Mouse (Mus musculus) hindbrain, embryonic 16.5 days (tissue): ENCODE results near the gene Gcc2. TPM values are rescaled to one million over a fixed set of nuclear protein-coding genes. Genes with fewer than 3 reads are reported as not detected.
"Not testable (repeated sequence)": the region's sequence is repeated elsewhere in the genome, so short reads cannot be mapped to it uniquely, and the experiment has no call there.

Experiments used
- ATAC-seq: fragments of 200-750 bp; cut with Nextera tagmentation; 2 replicates; pipeline ENCODE4 v1.8.0; 2017; ENCODE audit warnings: moderate TSS enrichment, moderate library complexity
- H3K27ac ChIP-seq: fragments of 300-500 bp; sonication (generic); 2 replicates; pipeline ENCODE4 v1.5.1; 2014; ENCODE audit warnings: low read depth, mild to moderate bottlenecking, control low read depth, low read length, moderate library complexity
- H3K27me3 ChIP-seq: fragments of 300-500 bp; sonication (generic); replicated peaks from 2 replicates; pipeline ENCODE4 v1.6.1; 2014; ENCODE audit warnings: low read length; ENCODE audit not compliant: control insufficient read depth, insufficient read depth
- H3K36me3 ChIP-seq: fragments of 300-500 bp; sonication (generic); 2 replicates; pipeline ENCODE4 v1.6.1; 2014; ENCODE audit warnings: mild to moderate bottlenecking, low read length, moderate library complexity, mixed read lengths; ENCODE audit not compliant: control insufficient read depth, insufficient read depth
- H3K4me1 ChIP-seq: fragments of 300-500 bp; sonication (generic); 2 replicates; pipeline ENCODE4 v1.6.1; 2014; ENCODE audit warnings: low read depth, low read length; ENCODE audit not compliant: control insufficient read depth, insufficient read depth
- H3K4me2 ChIP-seq: fragments of 300-500 bp; sonication (generic); 2 replicates; pipeline ENCODE4 v1.6.1; 2014; ENCODE audit warnings: mild to moderate bottlenecking, low read length, control low read depth, moderate library complexity
- H3K4me3 ChIP-seq: fragments of 300-500 bp; sonication (generic); 2 replicates; pipeline ENCODE4 v1.5.1; 2014; ENCODE audit warnings: mild to moderate bottlenecking, low read length, control low read depth, moderate library complexity
- H3K9ac ChIP-seq: fragments of 300-500 bp; sonication (generic); 2 replicates; pipeline ENCODE4 v1.6.1; 2014; ENCODE audit warnings: low read depth, mild to moderate bottlenecking, control low read depth, low read length, moderate library complexity
- H3K9me3 ChIP-seq: fragments of 300-500 bp; sonication (generic); 2 replicates; pipeline ENCODE4 v1.6.1; 2014; ENCODE audit warnings: mild to moderate bottlenecking, low read length, moderate library complexity; ENCODE audit not compliant: control insufficient read depth
- WGBS: fragments of 180-500 bp; shearing (Covaris S2); extraction: QIAGEN DNeasy Blood & Tissue Kit; methylation state at CpG from one replicate; pipeline ENCODE4 v1.1.7; 2014; 5-methylcytosine and 5-hydroxymethylcytosine counted together
- polyA plus RNA-seq: library from polyadenylated mRNA; unstranded; fragments of >200 nt; fragmentation: Nextera tagmentation; extraction: Ambion mirVana; gene quantifications from 2 replicates; pipeline ENCODE4 v1.2.1, GENCODE M21; 2015

The Gcc2 gene
- polyA plus RNA-seq, 1 experiment from 2014 or later: 72.2 TPM

GRCm38 (mm10) chr10:58328517-58329108 is 73.3 kb downstream of the Gcc2 start:
- no peaks in the 10 kb centered on the region for H3K9me3 ChIP-seq
- 93% methylated on average over 8 of the region's 8 CpGs for WGBS
- H3K4me1 ChIP-seq: peaks cover 16% of the 10 kb centered on the region
- no peak overlapping the region for H3K4me3 ChIP-seq
- no peaks in the 10 kb centered on the region for H3K27me3 ChIP-seq
- no peak overlapping the region for H3K27ac ChIP-seq
- H3K36me3 ChIP-seq: no peaks in the 10 kb centered on the region
- no peak for ATAC-seq
- H3K4me2 ChIP-seq: no peak overlapping the region
- no peak overlapping the region for H3K9ac ChIP-seq

GRCm38 (mm10) chr10:58330635-58331034 is 75.3 kb downstream of the Gcc2 start:
- no peak overlapping the region for H3K4me2 ChIP-seq

GRCm38 (mm10) chr10:58331741-58332140 is 76.4 kb downstream of the Gcc2 start:
- Histone ChIP-seq H3K4me3 (no peak overlapping the region), H3K4me2 (no peak overlapping the region), H3K27me3 (no peaks in the 10 kb centered on the region), H3K9me3 (no peaks in the 10 kb centered on the region), H3K27ac (no peak overlapping the region), H3K4me1 (no peaks in the 10 kb centered on the region), H3K36me3 (no peaks in the 10 kb centered on the region), H3K9ac (no peak overlapping the region)
- ATAC-seq: no peak

More at GRCm38 (mm10) chr10:58330635-58331034, 75.3 kb downstream of the Gcc2 start:
- H3K9ac ChIP-seq: no peak overlapping the region
- ATAC-seq: no peak
- H3K27ac ChIP-seq: no peak overlapping the region
- H3K4me1 ChIP-seq: peaks cover 7% of the 10 kb centered on the region
- no peaks in the 10 kb centered on the region for H3K36me3 ChIP-seq
- H3K9me3 ChIP-seq: no peaks in the 10 kb centered on the region
- H3K4me3 ChIP-seq: no peak overlapping the region
- H3K27me3 ChIP-seq: no peaks in the 10 kb centered on the region

DNA sequence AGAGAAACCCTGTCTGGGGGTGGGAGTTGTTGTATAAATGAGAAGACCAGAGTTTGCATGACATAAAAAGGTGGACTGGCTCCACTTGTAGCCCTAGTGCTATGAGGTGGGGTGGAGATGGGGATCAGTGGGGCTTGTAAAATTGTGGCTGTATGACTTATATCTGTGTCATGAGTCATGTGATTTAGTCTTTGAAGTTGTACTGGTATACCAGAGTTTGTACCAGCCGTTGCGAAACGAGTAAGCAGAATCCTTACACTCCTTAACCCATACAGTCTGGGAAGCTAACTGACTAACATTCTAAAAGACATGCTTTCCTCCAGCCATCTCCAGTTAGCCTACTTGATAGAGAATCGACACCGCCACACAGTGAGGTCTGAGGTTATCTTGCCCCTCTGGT is 78.1 kb downstream of the Gcc2 start:
- Histone ChIP-seq H3K4me1 (no peaks in the 10 kb centered on the region; the same call in 1 of the 2 replicates), H3K9me3 (no peaks in the 10 kb centered on the region), H3K4me3 (no peak overlapping the region), H3K9ac (no peak overlapping the region), H3K27ac (no peak overlapping the region), H3K27me3 (no peaks in the 10 kb centered on the region), H3K36me3 (no peaks in the 10 kb centered on the region), H3K4me2 (no peak overlapping the region)
- 0 out of 2 replicates have a peak, but pooled peaks have one; percentile 18 for ATAC-seq
- 96% methylated on average over 5 of the region's 5 CpGs for WGBS

DNA sequence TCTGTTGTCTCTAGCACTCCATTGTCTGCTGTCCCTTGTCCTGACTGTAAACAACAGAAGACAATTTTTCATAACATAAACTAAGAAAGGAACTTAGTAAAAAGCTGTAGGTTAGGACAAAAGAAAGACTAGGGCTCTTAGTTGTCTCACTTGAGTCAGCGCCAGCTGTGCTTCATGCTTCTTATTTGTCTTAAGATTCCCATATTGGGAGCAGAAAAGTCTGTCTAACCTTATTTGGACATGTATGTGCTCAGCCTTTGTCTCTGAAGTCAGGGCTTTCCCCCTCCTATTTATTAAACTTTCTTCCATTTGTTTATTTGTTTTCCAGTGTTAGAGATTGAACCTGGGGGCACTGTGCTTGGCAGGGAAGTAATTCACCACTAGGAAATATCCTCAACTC is 80.9 kb downstream of the Gcc2 start:
- Histone ChIP-seq H3K4me2 (no peak overlapping the region), H3K4me3 (no peak overlapping the region), H3K27me3 (no peaks in the 10 kb centered on the region), H3K36me3 (no peaks in the 10 kb centered on the region), H3K9me3 (no peaks in the 10 kb centered on the region), H3K4me1 (no peaks in the 10 kb centered on the region; the same call in 1 of the 2 replicates), H3K27ac (no peak overlapping the region), H3K9ac (no peak overlapping the region)
- WGBS: 90% methylated on average over 1 of the region's 1 CpGs
- ATAC-seq: no peak

GRCm38 (mm10) chr10:58337091-58337490 is 81.8 kb downstream of the Gcc2 start:
- not testable (repeated sequence) for H3K9ac ChIP-seq, H3K27ac ChIP-seq, H3K4me3 ChIP-seq, H3K4me2 ChIP-seq, H3K36me3 ChIP-seq, ATAC-seq, H3K27me3 ChIP-seq, H3K4me1 ChIP-seq, H3K9me3 ChIP-seq
- 93% methylated on average over 4 of the region's 4 CpGs for WGBS

DNA sequence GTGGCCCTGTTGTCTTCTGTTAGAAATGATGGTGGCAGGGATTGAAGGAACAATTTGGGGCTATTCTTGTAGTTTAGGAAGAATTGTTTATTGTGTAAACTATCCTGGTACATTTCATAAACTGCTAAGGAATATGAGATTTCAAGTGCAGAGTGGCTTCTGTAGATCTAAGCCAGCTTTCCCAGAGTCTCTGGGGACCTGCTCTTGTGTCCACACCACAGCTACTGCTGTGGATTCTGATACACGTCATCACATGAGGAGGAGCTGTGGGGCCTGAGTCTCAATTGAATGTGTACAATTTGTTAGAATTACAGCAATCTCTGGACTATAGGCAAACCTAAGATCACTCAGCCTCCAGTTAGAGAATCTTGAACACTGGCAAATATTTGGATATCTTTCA is 83.3 kb downstream of the Gcc2 start:
- H3K27ac ChIP-seq: peak overlapping the region; percentile 61
- no peak overlapping the region for H3K4me2 ChIP-seq
- WGBS: 42% methylated on average over 1 of the region's 1 CpGs
- H3K4me1 ChIP-seq: no peaks in the 10 kb centered on the region; the same call in 1 of the 2 replicates
- ATAC-seq: no peak
- no peaks in the 10 kb centered on the region for H3K27me3 ChIP-seq
- no peak overlapping the region for H3K9ac ChIP-seq
- H3K4me3 ChIP-seq: no peak overlapping the region
- H3K9me3 ChIP-seq: no peaks in the 10 kb centered on the region
- H3K36me3 ChIP-seq: no peaks in the 10 kb centered on the region

GRCm38 (mm10) chr10:58341685-58342084 is 86.4 kb downstream of the Gcc2 start:
- no peak overlapping the region for H3K9ac ChIP-seq
- no peaks in the 10 kb centered on the region for H3K27me3 ChIP-seq
- H3K4me2 ChIP-seq: no peak overlapping the region
- 74% methylated on average over 2 of the region's 2 CpGs for WGBS
- no peaks in the 10 kb centered on the region for H3K36me3 ChIP-seq
- no peaks in the 10 kb centered on the region; the same call in 1 of the 2 replicates for H3K4me1 ChIP-seq
- no peak overlapping the region for H3K4me3 ChIP-seq
- peak overlapping the region; percentile 34 for H3K27ac ChIP-seq
- 0 out of 2 replicates have a peak, but pooled peaks cover 2% of the 10 kb centered on the region for H3K9me3 ChIP-seq
- peak; percentile 54; the same call in 1 of the 2 replicates for ATAC-seq

DNA sequence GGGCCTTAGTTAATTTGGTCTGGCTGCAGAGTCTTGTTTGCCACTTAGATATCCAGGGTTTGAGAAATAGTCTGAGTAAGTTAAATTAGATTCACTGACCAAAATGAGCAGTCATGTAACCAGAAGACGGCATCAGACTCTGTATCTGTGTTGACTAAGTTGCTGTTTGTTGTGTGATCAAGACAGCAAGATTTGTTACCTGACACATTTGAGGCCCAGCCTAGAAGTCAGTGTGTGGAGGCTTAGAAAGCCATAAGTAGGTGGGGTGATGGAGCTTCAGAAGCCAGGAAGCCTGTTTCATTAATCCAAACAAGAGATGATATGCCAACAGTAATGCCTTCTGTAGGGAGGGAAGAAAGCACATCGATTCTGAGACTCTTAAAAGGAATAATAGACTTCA is 86.9 kb downstream of the Gcc2 start:
- Histone ChIP-seq H3K4me2 (no peak overlapping the region), H3K27me3 (no peaks in the 10 kb centered on the region), H3K4me3 (no peak overlapping the region), H3K27ac (peak overlapping the region; percentile 34), H3K36me3 (no peaks in the 10 kb centered on the region), H3K4me1 (no peaks in the 10 kb centered on the region; the same call in 1 of the 2 replicates), H3K9me3 (0 out of 2 replicates have a peak, but pooled peaks cover 2% of the 10 kb centered on the region), H3K9ac (no peak overlapping the region)
- no peak for ATAC-seq
- 90% methylated on average over 2 of the region's 2 CpGs for WGBS
